Mouse (Mus musculus) adrenal gland, adult (tissue): ENCODE results near the gene 1700025F22Rik.
"Not testable (repeated sequence)": the region's sequence is repeated elsewhere in the genome, so short reads cannot be mapped to it uniquely, and the experiment has no call there.

ENCODE experiments used
- DNase-seq, 2 experiments: peaks; one replicate each; pipeline ENCODE4 v3.0.0; 2022 to 2023; ENCODE audit warnings: low spot score in 1 of 2; ENCODE audit not compliant: inconsistent age in 2 of 2

1700025F22Rik gene

DNA sequence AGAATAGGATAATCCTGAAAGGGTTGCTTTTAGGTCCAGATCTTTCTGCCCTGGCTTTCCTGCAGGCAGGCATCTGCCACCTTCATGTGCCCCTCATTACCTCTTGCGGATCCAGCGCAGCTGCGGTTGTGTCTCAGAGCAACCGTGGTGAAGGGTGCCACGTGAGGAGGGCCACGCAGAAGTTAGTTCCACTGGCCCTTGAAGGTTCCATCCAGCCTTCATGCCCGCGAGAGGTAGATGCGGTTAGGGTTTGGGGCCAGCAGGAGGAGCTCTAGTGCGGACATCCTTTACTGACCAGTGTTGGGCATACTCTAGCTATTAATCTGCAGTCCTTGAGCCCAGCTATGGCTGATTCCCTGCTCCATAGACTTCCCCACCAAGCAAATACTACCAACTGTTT is at the start of gene 1700025F22Rik:
Gene 1700025F22Rik, minus strand, starts transcription at position 149 of the 400 bp plus-strand sequence.
- DNase-seq: peak; percentile 11 to 46

GRCm38 (mm10) chr19:11196546-11196945 is 31.4 kb upstream of the 1700025F22Rik start, which contains the start of gene Ms4a13:
Ms4a13 (minus strand) TSS chr19:11196737.
- DNase-seq: no peak

DNA sequence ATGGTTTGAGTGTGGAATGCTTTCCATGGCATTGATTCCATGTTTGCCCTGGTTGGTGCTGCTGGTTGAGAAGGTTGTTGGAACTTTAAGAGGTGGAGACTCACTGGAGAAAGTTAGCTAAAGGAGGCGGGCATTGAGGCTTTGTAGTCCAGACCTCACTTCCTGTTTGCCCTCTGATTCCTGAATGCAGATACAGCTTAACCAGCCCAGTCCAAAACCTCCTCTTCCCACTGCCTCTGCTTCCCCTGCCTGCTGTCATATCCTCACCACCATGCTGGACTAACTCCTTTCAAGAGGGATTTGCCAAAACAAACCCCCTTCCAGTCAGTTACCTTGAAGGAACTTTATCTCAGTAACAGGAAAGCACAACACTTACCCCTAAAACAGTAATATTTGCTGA is 27.4 kb upstream of the 1700025F22Rik start:
- DNase-seq: no peak

GRCm38 (mm10) chr19:11184121-11184520 is 19.0 kb upstream of the 1700025F22Rik start:
- peak; percentile 7 to 60 for DNase-seq

DNA sequence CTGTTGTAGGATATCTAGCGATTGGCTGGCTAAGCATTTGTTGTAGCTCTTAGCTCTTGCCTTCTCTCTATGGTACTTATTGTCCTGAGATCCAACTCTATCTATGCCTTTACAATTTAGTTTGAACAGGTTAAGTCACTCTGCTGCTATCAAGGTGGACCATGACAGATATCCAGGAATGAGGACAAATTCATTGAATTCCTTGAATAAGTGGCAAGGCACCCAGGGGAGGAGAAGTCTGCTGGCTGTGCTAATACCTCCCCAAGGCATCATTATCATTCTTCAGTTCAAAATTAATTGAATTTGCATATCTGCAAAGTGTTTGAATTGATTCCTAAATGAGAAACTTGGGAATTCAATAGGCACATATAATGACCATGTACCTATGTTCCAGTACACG is 12.3 kb upstream of the 1700025F22Rik start:
- DNase-seq: no peak

GRCm38 (mm10) chr19:11157890-11158289 is 7.2 kb downstream of the 1700025F22Rik start:
- DNase-seq: not testable (repeated sequence)

DNA sequence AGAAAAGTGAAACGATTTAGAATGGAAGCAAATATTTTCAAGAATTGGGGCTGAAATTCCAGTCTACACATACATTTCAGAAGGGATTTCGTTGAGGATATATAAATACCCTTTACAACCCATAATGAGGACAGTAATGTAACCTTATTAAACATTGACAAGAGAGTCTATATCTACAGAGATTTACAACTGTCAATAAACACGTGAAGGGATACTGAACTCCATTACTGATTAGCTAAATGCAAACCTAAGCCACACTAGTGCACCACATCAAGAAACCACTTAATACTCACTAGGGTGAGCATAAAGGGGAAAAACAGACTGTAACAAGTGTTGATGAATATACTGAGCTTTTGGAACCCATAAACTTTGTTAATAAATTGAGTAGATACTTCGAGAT is 29.8 kb downstream of the 1700025F22Rik start:
- no peak for DNase-seq

DNA sequence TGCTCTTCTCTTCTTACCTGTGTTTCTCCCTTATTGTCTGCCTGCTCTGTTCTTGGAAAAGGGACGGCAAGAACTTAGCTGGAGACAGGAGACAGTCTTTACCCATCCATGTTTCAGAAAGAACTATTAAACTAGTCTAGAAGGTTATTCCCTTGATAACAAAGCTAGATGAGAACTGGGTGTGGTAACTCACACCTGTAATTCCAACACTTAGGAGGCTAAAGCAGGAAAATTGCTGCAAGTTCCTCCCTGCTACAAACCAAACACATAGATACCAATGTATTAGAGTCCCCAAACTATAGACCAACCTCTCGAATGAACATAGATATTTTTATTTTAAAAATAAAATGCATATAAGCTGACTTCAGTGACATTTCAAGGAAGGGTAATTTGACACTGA is 30.3 kb downstream of the 1700025F22Rik start:
- DNase-seq: no peak

DNA sequence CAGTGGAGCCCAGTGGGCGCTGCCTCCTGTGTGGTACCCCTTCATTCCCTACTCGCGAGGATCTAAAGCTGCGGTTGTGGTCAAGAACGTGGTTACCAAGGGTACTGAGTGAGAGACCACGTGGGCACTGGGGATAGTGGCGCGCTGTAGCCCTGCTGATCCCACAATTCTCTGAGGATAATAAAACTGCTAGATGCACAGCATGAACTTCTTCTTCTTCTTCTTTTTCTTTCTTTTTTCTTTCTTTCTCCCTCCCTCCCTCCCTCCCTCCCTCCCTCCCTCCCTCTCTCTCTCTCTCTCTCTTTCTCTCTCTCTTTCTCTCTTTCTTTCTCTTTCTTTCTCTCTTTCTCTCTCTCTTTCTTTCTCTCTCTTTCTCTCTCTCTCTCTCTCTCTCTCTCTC is 34.3 kb downstream of the 1700025F22Rik start, which contains the start of gene 1700017D01Rik:
Gene 1700017D01Rik, minus strand, starts transcription at position 101 of the 400 bp plus-strand sequence.
- not testable (repeated sequence) for DNase-seq

- no peak for DNase-seq
These were observed 35.4 kb downstream of the 1700025F22Rik start for GRCm38 (mm10) chr19:11129702-11130101.

DNA sequence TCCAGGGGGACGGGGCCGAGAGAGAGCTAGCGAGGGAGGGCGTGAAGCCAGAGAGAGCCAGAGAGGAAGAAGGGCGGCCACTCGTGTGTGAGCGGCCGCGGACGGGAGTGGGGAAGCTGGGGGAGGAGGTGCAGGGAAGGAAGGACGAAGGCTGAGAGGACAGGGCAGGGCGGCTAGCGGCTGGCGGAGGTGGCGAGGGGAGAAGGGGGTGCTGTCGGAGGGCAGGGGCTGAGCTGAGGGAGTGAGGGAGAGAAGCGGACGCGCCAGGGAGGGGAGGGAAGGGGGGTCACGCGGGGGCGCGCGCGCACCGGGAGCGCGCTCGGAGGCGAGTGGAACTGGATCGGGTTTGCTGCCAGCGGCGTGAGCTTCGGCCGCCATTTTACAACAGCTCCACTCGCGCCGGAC is 44.1 kb downstream of the 1700025F22Rik start:
- peak; percentile 28 to 71 for DNase-seq

DNA sequence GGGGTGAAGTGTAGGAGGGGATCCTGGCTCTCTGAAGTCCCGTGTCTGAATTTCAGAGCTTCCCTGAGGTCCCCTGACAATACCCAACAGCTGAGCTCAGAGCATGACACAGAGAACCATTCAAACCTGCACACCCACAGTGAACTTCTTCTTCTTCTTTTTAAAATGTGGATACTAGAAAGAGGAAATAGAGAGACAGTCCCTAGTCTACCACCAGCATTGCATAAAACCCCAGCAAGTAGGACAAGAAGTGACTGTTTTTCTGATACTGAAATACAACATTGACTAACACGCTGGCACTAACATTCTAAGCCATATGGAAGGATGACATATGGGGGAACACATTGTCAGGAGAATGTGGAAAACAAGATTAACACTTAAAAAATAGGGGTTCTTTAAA is 45.8 kb downstream of the 1700025F22Rik start:
- DNase-seq: no peak

GRCm38 (mm10) chr19:11107746-11108145 is 57.4 kb downstream of the 1700025F22Rik start:
- peak; percentile 10 to 83 for DNase-seq

GRCm38 (mm10) chr19:11101880-11102279 is 63.2 kb downstream of the 1700025F22Rik start:
- no peak for DNase-seq

- no peak for DNase-seq
These were observed 66.7 kb downstream of the 1700025F22Rik start for GRCm38 (mm10) chr19:11098401-11098800.

DNA sequence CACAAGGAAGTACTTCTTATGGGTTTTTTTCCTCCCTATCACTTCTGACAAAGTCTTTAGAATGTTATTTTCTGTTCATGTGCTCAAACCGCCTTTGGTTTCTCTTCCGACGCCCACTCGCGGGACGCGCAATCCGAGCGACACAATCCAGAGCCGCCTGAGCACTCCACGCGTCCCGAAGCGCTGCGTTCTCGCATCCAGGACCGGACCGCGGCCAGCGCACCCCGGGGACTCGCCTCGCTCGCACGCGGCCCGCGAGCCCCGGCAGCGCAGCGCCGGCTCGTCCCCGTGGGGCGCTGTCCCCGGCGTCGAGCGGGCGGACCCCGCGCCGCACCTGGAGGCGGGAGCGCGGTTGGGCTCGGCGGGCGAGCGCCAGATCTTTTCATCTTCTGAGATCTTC is 73.0 kb downstream of the 1700025F22Rik start:
- not testable (repeated sequence) for DNase-seq
